Mouse (Mus musculus): ENCODE results near the gene Hif1an. TPM values are rescaled to one million over a fixed set of nuclear protein-coding genes. Genes with fewer than 3 reads are reported as not detected.

Gene Hif1an
- polyA plus RNA-seq, 1 experiment from 2014 or later, result 9.9 TPM

DNA sequence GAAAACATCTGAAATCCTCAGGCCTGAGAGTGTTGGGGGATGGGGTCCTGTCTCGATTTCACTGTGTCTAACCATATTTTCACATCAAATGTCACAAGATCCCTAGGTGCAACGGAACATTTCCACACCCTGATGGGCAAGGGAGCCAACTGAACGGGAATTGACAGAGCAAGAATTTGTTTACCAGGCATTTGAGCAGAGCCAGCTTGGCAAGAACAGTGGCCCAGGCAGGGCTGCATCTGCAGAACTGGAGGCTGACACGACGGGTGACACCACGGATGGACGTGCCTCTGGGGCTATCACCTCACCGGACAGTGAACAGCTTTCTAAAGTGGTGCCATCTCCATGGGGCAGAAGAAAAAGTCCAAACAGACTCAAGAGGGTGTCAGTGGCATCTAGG, 25.2 kb upstream of the Hif1an start:
- no peaks in the 10 kb centered on the region for H3K9me3 ChIP-seq (replicated peaks)
- H3K27ac ChIP-seq (replicated peaks), result no peak overlapping the region
- ATAC-seq (ENCODE audit: insufficient read depth), result no peak
- H3K4me3 ChIP-seq (replicated peaks), result no peak overlapping the region
- H3K4me1 ChIP-seq (replicated peaks), result no peaks in the 10 kb centered on the region
- no peak overlapping the region for H3K4me2 ChIP-seq
- H3K9ac ChIP-seq, result no peak overlapping the region
- WGBS (ENCODE audit: insufficient replicate concordance), result 71% methylated on average over 8 of the region's 8 CpGs
- H3K27me3 ChIP-seq, result no peaks in the 10 kb centered on the region
- no peaks in the 10 kb centered on the region for H3K36me3 ChIP-seq (replicated peaks)

DNA sequence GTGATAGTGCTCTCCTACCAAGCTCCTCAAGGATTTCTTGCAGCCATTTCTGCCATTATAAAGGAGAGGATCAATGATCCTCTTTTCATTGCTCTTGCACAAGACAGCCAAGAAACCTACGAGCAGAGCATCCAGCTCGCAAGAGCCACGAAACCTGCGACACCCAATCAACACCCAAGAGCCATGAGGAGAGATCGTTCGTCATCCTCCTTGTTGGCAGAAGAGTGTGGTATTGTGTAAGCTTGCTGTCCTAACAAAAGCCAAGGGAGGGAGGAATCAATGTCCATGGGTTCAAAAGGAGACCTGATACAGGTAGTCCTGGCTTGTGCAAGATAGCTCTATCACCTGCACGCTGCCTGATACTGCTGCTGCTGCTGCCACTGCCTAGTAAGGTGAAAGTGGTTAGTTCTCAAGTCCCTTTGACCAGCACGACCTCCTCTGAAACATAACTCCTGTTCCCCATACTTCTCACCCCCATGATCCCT, 19.9 kb upstream of the Hif1an start:
- Histone ChIP-seq H3K9me3 (replicated peaks) (no peaks in the 10 kb centered on the region), H3K4me2 (no peak overlapping the region), H3K27ac (replicated peaks) (no peak overlapping the region), H3K4me1 (replicated peaks) (peaks cover 15% of the 10 kb centered on the region), H3K4me3 (replicated peaks) (no peak overlapping the region), H3K36me3 (replicated peaks) (0 out of 2 replicates have a peak, but pooled peaks cover 2% of the 10 kb centered on the region), H3K9ac (no peak overlapping the region), H3K27me3 (peaks cover 26% of the 10 kb centered on the region; the same call in 1 of the 2 replicates)
- 72% methylated on average over 8 of the region's 8 CpGs for WGBS (ENCODE audit: insufficient replicate concordance)
- no peak for ATAC-seq (ENCODE audit: insufficient read depth)

DNA sequence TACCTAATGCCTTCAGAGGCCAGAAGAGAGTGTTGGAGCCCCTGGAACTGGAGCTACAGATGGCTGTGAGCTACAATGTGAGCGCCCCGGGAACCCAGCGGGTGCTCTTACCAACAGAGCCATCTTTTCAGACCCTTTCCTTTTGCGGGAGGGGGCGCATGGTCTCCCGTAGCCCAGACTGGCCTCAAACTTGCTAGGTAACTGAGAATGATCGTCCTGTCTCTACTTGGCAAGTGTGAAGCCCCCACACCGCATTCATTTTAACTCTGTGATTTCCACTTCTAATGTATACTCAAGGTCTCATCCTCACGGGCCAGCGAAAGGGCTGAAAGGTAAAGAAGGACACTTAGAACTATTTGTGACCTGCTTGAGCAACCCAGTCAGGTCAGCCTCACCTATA, 18.3 kb upstream of the Hif1an start:
- Histone ChIP-seq H3K4me2 (peak overlapping the region; percentile 86), H3K9ac (no peak overlapping the region), H3K4me3 (replicated peaks) (no peak overlapping the region), H3K27ac (replicated peaks) (no peak overlapping the region), H3K9me3 (replicated peaks) (no peaks in the 10 kb centered on the region), H3K4me1 (replicated peaks) (peaks cover 15% of the 10 kb centered on the region), H3K27me3 (peaks cover 26% of the 10 kb centered on the region; the same call in 1 of the 2 replicates), H3K36me3 (replicated peaks) (peaks cover 19% of the 10 kb centered on the region)
- 65% methylated on average over 10 of the region's 10 CpGs for WGBS (ENCODE audit: insufficient replicate concordance)
- no peak for ATAC-seq (ENCODE audit: insufficient read depth)

DNA sequence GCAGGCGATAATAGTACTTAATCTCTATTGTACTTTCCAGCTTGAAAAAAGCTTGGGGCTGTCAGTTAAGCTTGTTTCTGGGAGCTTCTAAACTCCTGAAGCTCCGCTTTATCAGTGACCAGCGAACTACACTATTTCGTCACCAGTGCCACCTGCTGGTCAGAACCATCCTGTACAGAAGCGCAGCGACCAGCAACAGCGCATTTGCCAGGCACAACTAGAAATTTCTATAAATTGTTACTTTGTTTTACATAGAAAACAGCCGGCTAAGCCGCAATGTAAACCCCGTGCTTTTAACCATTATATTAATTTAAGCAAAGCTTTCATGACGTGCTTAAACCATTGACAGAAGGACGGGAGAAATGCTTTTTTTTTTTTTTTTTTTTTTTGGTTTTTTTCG, 17.9 kb upstream of the Hif1an start:
- H3K27me3 ChIP-seq, result peaks cover 26% of the 10 kb centered on the region; the same call in 1 of the 2 replicates
- H3K4me3 ChIP-seq (replicated peaks), result peak overlapping the region; percentile 61
- WGBS (ENCODE audit: insufficient replicate concordance), result under 1% methylated on average over 13 of the region's 13 CpGs
- no peaks in the 10 kb centered on the region for H3K9me3 ChIP-seq (replicated peaks)
- no peak overlapping the region for H3K9ac ChIP-seq
- H3K4me1 ChIP-seq (replicated peaks), result peaks cover 15% of the 10 kb centered on the region
- peaks cover 23% of the 10 kb centered on the region for H3K36me3 ChIP-seq (replicated peaks)
- no peak for ATAC-seq (ENCODE audit: insufficient read depth)
- H3K4me2 ChIP-seq, result peak overlapping the region; percentile 86
- H3K27ac ChIP-seq (replicated peaks), result no peak overlapping the region

DNA sequence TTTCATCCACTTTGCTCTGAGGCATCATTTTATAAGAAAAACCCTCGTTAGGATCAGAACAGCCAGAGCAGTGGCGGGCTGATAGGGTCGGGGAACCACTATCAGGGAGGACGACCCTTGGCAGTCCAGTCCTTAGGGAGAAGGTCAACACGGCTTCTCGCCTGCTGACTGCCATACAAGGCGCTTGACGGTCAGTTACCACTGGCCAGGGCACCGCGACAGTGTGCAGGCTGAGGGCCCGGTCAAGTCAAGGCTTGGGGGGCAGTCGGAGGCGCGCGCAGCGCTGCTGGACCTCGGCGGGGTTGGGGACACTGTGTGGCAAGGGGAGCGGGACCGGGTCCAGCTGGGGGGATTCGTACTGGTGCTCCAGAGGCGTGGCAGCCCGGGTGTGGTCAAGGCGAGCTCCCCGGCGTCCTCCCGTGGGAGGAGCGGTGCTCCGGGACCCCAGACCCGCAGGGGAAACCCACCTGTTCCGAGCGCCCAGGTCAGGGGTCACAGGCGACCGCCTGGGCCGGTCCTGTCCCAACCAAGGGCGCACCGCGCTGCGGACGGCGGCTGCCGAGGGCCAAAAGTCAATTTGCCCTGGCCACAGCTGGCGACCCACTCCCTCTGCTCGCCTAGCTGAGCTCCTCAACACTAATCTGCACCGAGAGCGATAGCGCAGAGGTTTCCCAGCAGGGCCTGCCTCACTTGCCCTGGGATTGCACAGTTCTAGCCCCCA, 17.2 kb upstream of the Hif1an start, which contains the start of gene Sec31b:
Sec31b (minus strand) TSS at position 544 of the 721 bp plus-strand sequence.
- Histone ChIP-seq H3K9ac (peak within 1 kb of the TSS; percentile 48), H3K27me3 (peaks cover 26% of the 10 kb centered on the region; the same call in 1 of the 2 replicates)
- WGBS (ENCODE audit: insufficient replicate concordance), result under 1% methylated on average over 47 of the region's 47 CpGs

DNA sequence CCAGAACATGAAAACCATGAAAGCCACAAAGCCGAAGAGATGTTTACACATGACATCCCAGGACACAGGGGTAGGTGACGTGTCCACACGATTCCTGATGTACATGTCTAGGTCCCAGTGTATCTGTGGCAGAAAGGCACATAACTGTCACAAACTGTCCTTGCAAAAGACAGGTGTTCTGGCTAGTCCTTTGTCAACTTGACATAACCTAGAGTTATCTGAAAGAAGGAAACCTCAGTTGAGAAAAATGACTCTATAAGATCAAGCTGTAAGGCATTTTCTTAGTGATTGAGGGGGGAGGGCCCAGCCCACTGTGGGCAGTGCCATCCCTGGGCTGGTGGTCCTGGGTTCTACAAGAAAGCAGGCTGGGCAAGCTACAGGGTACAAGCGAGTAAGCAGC, 9.9 kb upstream of the Hif1an start, which contains the start of gene Gm20538:
Gm20538 (minus strand) TSS at position 101 of the 400 bp plus-strand sequence.
- Histone ChIP-seq H3K4me1 (replicated peaks) (peaks cover 21% of the 10 kb centered on the region), H3K36me3 (replicated peaks) (peaks cover 57% of the 10 kb centered on the region), H3K4me2 (peak within 1 kb of the TSS; percentile 84; the same call in 1 of the 2 replicates), H3K4me3 (replicated peaks) (no peak within 1 kb of the TSS), H3K27me3 (0 out of 2 replicates have a peak, but pooled peaks cover under 1% of the 10 kb centered on the region), H3K9me3 (replicated peaks) (no peaks in the 10 kb centered on the region), H3K9ac (no peak within 1 kb of the TSS), H3K27ac (replicated peaks) (no peak within 1 kb of the TSS)
- ATAC-seq (ENCODE audit: insufficient read depth), result no peak
- WGBS (ENCODE audit: insufficient replicate concordance), result 86% methylated on average over 4 of the region's 4 CpGs

More for the DNA sequence above, 17.2 kb upstream of the Hif1an start, which contains the start of gene Sec31b:
- H3K36me3 ChIP-seq (replicated peaks), result peaks cover 30% of the 10 kb centered on the region
- H3K4me3 ChIP-seq (replicated peaks), result peak within 1 kb of the TSS; percentile 61
- ATAC-seq (ENCODE audit: insufficient read depth), result peak; percentile 42
- no peak within 1 kb of the TSS for H3K27ac ChIP-seq (replicated peaks)
- H3K9me3 ChIP-seq (replicated peaks), result no peaks in the 10 kb centered on the region
- peak within 1 kb of the TSS; percentile 86 for H3K4me2 ChIP-seq
- peaks cover 15% of the 10 kb centered on the region for H3K4me1 ChIP-seq (replicated peaks)

DNA sequence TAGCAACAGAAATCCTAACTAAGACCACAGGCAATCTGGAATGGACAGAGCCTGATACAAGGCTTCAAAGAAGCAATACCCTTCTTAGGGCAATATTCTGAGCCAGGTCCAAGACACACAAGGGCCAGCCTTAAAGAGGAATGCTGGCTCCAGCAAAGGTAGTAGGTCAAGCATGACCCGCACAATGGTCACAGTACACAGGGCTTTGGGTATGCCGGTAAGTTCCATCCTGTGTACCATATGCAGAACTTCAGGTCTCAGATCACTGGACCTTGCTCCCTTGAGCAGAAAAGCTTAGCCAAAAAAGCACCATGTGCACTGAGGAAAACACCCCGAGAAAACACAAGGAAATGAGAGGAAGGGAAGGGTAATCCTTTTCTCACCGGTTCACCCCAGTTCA, 9.4 kb upstream of the Hif1an start:
- Histone ChIP-seq H3K27ac (replicated peaks) (no peak overlapping the region), H3K27me3 (peaks cover 6% of the 10 kb centered on the region; the same call in 1 of the 2 replicates), H3K9ac (no peak overlapping the region), H3K4me2 (no peak overlapping the region), H3K4me3 (replicated peaks) (no peak overlapping the region), H3K9me3 (replicated peaks) (no peaks in the 10 kb centered on the region), H3K36me3 (replicated peaks) (peaks cover 52% of the 10 kb centered on the region), H3K4me1 (replicated peaks) (peaks cover 21% of the 10 kb centered on the region)
- no peak for ATAC-seq (ENCODE audit: insufficient read depth)
- 81% methylated on average over 4 of the region's 4 CpGs for WGBS (ENCODE audit: insufficient replicate concordance)

DNA sequence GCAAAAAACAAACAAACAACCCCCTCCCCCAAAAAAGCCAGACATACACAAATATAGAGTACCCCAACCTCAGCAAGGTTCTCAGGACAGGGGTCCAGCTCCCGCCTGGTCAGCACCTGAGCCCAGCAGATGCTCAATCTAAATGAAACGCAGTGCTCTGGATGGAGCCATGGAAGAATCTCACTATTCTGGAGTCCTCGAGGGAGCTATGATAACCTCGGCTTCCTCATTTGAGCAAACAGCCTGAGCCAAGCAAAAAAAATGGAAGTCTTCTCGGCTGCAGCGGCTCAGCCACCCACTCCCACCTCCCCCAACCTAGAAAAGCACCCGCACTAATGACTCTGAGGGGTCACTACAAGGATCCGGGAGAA, 8.2 kb upstream of the Hif1an start:
- Histone ChIP-seq H3K27me3 (peaks cover 14% of the 10 kb centered on the region; the same call in 1 of the 2 replicates), H3K9ac (peak overlapping the region; percentile 88), H3K36me3 (replicated peaks) (peaks cover 40% of the 10 kb centered on the region), H3K4me1 (replicated peaks) (peaks cover 21% of the 10 kb centered on the region), H3K9me3 (replicated peaks) (no peaks in the 10 kb centered on the region), H3K4me3 (replicated peaks) (peak overlapping the region; percentile 85), H3K27ac (replicated peaks) (peak overlapping the region; percentile 72), H3K4me2 (peak overlapping the region; percentile 84)
- no peak for ATAC-seq (ENCODE audit: insufficient read depth)
- WGBS (ENCODE audit: insufficient replicate concordance), result 1% methylated on average over 8 of the region's 8 CpGs

DNA sequence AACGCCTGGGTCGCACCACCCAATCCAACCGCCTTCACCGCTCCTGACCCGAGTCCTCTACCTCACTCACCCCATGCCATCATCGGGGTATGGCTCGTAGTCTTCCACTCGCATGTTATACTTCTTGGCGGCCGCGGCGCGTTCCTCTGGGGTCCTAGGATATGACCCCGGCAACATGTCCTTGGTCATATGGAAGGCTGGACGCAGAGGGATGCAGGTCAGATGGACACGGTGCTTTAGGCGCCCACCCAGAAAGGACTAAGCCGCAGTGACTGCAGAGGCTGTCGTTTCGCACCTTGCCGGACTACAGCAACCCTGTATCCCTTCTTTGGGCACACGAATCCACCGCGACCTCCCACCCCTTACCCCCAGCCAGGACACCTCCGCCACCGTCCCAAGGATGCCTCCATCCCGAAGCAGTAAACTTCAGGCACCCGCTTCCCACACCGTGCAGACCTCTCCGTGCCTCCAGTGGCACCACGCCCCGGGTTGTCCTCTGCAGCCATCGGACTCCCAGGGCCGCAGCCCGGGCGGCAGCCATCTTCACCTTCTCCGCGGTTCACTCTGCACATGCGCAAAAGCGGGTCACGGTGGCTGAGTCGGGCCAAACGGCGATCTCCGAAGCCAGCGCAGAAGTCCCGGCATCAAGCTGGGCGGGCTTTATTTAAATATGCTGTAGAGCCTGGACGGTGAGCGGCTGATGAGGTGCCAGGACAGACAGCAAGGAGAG, 7.6 kb upstream of the Hif1an start, which contains the start of gene Ndufb8:
Ndufb8 (minus strand) TSS at position 580 of the 730 bp plus-strand sequence.
- H3K4me1 ChIP-seq (replicated peaks), result peaks cover 21% of the 10 kb centered on the region
- no peaks in the 10 kb centered on the region for H3K9me3 ChIP-seq (replicated peaks)
- ATAC-seq (ENCODE audit: insufficient read depth), result peak; percentile 88
- H3K36me3 ChIP-seq (replicated peaks), result peaks cover 34% of the 10 kb centered on the region
- WGBS (ENCODE audit: insufficient replicate concordance), result under 1% methylated on average over 50 of the region's 50 CpGs
- H3K27ac ChIP-seq (replicated peaks), result peak within 1 kb of the TSS; percentile 72
- H3K9ac ChIP-seq, result peak within 1 kb of the TSS; percentile 88
- H3K4me3 ChIP-seq (replicated peaks), result peak within 1 kb of the TSS; percentile 85
- peaks cover 14% of the 10 kb centered on the region; the same call in 1 of the 2 replicates for H3K27me3 ChIP-seq
- peak within 1 kb of the TSS; percentile 84 for H3K4me2 ChIP-seq

DNA sequence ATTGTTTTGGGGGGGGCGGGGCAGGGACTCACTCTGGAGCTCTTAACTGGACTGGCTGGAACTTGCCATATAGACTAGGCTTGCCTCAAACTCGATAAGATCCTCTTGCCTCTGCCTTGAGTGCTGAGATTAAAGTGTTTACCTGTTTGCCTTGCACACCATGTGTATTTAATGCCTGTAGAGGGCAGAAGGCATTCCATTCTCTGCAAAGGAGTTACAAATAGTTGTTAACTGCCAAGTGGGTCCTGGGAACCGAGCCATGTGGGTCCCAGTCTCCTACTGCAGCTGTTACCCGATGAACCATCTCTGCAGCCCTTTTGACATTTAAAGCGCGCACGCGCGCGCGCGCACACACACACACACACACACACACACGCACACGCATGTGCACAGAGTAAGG, 1.4 kb downstream of the Hif1an start:
- Histone ChIP-seq H3K4me2 (peak overlapping the region; percentile 81), H3K9ac (no peak overlapping the region), H3K36me3 (replicated peaks) (peaks cover 41% of the 10 kb centered on the region), H3K9me3 (replicated peaks) (no peaks in the 10 kb centered on the region), H3K27me3 (peaks cover 1% of the 10 kb centered on the region; the same call in 1 of the 2 replicates), H3K27ac (replicated peaks) (no peak overlapping the region), H3K4me1 (replicated peaks) (peaks cover 22% of the 10 kb centered on the region), H3K4me3 (replicated peaks) (peak overlapping the region; percentile 83; the same call in 1 of the 2 replicates)
- ATAC-seq (ENCODE audit: insufficient read depth), result no peak
- 88% methylated on average over 14 of the region's 14 CpGs for WGBS (ENCODE audit: insufficient replicate concordance)

DNA sequence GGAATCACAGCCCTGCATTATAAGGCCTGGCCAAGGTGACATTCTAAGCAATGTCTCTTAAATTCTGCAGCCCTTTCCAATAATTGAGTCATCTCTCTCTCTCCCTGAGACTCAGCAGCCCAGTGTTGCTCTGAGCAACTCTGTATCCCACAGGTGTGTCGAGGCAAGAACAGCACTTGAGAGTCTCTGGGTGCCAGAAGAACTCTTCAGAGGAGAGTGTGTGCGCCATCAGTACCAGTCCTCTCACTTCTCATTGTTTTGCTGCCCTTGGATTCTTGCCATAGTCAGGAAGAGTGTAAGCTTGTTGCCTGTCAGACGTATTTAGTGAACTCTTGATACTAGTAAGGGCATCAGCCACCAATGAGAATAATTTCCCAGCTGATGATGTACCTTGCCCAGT, 5.1 kb downstream of the Hif1an start:
- Histone ChIP-seq H3K9me3 (replicated peaks) (no peaks in the 10 kb centered on the region), H3K9ac (no peak overlapping the region), H3K27ac (replicated peaks) (no peak overlapping the region), H3K4me2 (no peak overlapping the region), H3K4me3 (replicated peaks) (no peak overlapping the region), H3K36me3 (replicated peaks) (peaks cover 79% of the 10 kb centered on the region), H3K27me3 (no peaks in the 10 kb centered on the region), H3K4me1 (replicated peaks) (peaks cover 17% of the 10 kb centered on the region)
- 75% methylated on average over 3 of the region's 3 CpGs for WGBS (ENCODE audit: insufficient replicate concordance)
- ATAC-seq (ENCODE audit: insufficient read depth), result no peak

Measured in liver, embryonic 15.5 days (tissue).